ENCODE assay signal across 8 mouse cellular contexts in the genomic region with DNA sequence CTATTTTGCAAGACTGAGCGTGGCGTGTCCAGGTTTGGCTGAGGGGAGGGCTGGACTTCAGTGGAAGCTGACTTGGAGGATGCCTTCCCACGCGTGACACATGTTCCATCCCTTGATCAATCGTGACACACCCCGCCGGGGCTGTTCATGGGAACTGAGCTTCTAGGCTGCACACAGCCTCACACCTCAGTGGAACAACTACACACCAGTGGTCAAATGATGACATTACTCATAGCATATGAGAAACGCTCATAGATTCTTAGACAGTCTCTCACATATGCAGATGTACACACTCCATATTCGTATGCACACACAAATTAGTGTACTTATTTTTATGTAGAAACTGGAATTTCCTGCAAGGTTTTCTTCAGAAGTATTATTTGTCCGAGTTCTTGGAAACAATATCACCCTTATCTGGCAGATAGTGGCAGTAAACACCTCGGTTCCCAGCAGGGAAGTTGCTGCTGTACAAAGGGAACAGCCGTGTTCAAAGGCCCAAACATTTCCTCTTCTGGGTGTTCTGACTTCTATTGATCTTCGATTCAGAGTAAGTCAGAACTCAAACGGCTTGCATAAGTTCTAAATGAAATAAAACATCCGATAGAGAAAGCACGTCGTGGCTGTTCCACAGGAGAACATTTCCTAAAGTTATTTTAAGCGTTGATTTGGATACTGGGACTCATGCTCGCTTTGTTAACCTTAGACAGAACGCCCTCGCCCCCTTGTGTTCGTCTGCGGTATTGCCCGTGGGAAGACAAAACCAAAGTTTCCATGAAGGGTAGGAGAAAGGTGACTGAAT.
A peak's percentile ranks its signal among the peaks of the same experiment; 100 is the strongest.
DNase-seq lines count a peak whose midpoint lies in the region; ATAC-seq lines count a peak whose summit lies in the region.

No protein-coding gene starts in this region.

- 38% methylated on average over 24 of the region's 24 CpGs for WGBS in hindbrain, embryonic 13.5 days

- no peak overlapping the region for H3K4me3 ChIP-seq in hindbrain, embryonic 13.5 days

- DNase-seq in R1 (ENCODE audit: low read depth, low spot score) = peak; percentile 75
- DNase-seq in cerebellum, postnatal 14 days = peak; percentile 91 to 94
- peak; percentile 83 to 86 for DNase-seq in frontal cortex, postnatal 36 days (ENCODE audit: low spot score in 2 of 2)
- DNase-seq in layer of hippocampus, postnatal 10 days (ENCODE audit: low spot score in 2 of 2) = peak; percentile 92 to 93
- peak; percentile 79 to 87 for DNase-seq in lung, postnatal 4 days
- peak; percentile 86 to 92 for DNase-seq in right cerebral cortex, adult 2 months (ENCODE audit: low spot score in 2 of 2)
- DNase-seq in urinary bladder, postnatal 14 days (ENCODE audit: low spot score) = peak; percentile 87

- ATAC-seq in hindbrain, embryonic 13.5 days (ENCODE audit: low FRiP score) = peak; percentile 72

- H3K36me3 ChIP-seq in hindbrain, embryonic 13.5 days = no peaks in the 10 kb centered on the region

- H3K4me2 ChIP-seq in hindbrain, embryonic 13.5 days = no peak overlapping the region

- no peaks in the 10 kb centered on the region for H3K27me3 ChIP-seq in hindbrain, embryonic 13.5 days

- no peak overlapping the region for H3K27ac ChIP-seq in hindbrain, embryonic 13.5 days

- H3K9me3 ChIP-seq in hindbrain, embryonic 13.5 days = no peaks in the 10 kb centered on the region

- H3K9ac ChIP-seq in hindbrain, embryonic 13.5 days = no peak overlapping the region

- H3K4me1 ChIP-seq in hindbrain, embryonic 13.5 days (replicated peaks) = no peaks in the 10 kb centered on the region
